8 mouse cellular contexts compared by ENCODE assay signal in genomic region chr4:117928699-117929241, GRCm38 (mm10). TPM values are rescaled to one million over a fixed set of nuclear protein-coding genes. Genes with fewer than 3 reads are reported as not detected.
DNase-seq lines count a peak whose midpoint lies in the region; ATAC-seq lines count a peak whose summit lies in the region.

No protein-coding gene starts in this region.

- H3K4me3 ChIP-seq in forebrain, embryonic 16.5 days (replicated peaks; ENCODE audit: low read length), result no peak overlapping the region
- peak overlapping the region; percentile 32; the same call in 1 of the 2 replicates for H3K4me3 ChIP-seq in hindbrain, embryonic 16.5 days (ENCODE audit: low read length)
- H3K4me3 ChIP-seq in liver, embryonic 13.5 days (replicated peaks), result peak overlapping the region; percentile 63
- H3K4me3 ChIP-seq in neural tube, embryonic 13.5 days, result peak overlapping the region; percentile 30

- no peak overlapping the region; the same call in 1 of the 2 replicates for H3K9ac ChIP-seq in forebrain, embryonic 16.5 days (replicated peaks; ENCODE audit: low read depth, low read length)
- peak overlapping the region; percentile 44; the same call in 1 of the 2 replicates for H3K9ac ChIP-seq in hindbrain, embryonic 16.5 days (ENCODE audit: low read depth, low read length)
- peak overlapping the region; percentile 77 for H3K9ac ChIP-seq in liver, embryonic 13.5 days
- peak overlapping the region; percentile 41; the same call in 1 of the 2 replicates for H3K9ac ChIP-seq in neural tube, embryonic 13.5 days

- 3% methylated on average over 13 of the region's 13 CpGs for whole genome bisulfite sequencing in forebrain, embryonic 16.5 days
- 3% methylated on average over 13 of the region's 13 CpGs for WGBS in hindbrain, embryonic 16.5 days
- WGBS in liver, embryonic 13.5 days (ENCODE audit: insufficient replicate concordance), result 1% methylated on average over 13 of the region's 13 CpGs
- 6% methylated on average over 13 of the region's 13 CpGs for WGBS in neural tube, embryonic 13.5 days

- peak; percentile 57 to 68 for DNase-seq in right cerebral cortex, adult 2 months (ENCODE audit: low spot score in 2 of 2)
- no peak for DNase-seq in right cerebral cortex, adult 18-20 months
- peak; percentile 94 for DNase-seq in c-Kit-positive CD71-positive TER-119-positive erythroid progenitor cells, embryonic 14.5 days (ENCODE audit: low spot score)
- DNase-seq in liver, embryonic 13.5 days, result peak; percentile 87
- DNase-seq in T-cell, adult 2 months (ENCODE audit: low spot score), result no peak

- peaks cover 39% of the 10 kb centered on the region for H3K27me3 ChIP-seq in forebrain, embryonic 16.5 days (replicated peaks; ENCODE audit: control insufficient read depth, insufficient read depth, low read length)
- peaks cover 13% of the 10 kb centered on the region for H3K27me3 ChIP-seq in hindbrain, embryonic 16.5 days (replicated peaks; ENCODE audit: control insufficient read depth, insufficient read depth, low read length)
- peaks cover 81% of the 10 kb centered on the region for H3K27me3 ChIP-seq in liver, embryonic 13.5 days
- H3K27me3 ChIP-seq in neural tube, embryonic 13.5 days, result peaks cover 67% of the 10 kb centered on the region

- peak overlapping the region; percentile 52 for H3K4me2 ChIP-seq in forebrain, embryonic 16.5 days (ENCODE audit: low read length)
- peak overlapping the region; percentile 63 for H3K4me2 ChIP-seq in hindbrain, embryonic 16.5 days (ENCODE audit: low read length)
- peak overlapping the region; percentile 71 for H3K4me2 ChIP-seq in liver, embryonic 13.5 days
- peak overlapping the region; percentile 57 for H3K4me2 ChIP-seq in neural tube, embryonic 13.5 days

- H3K27ac ChIP-seq in forebrain, embryonic 16.5 days (ENCODE audit: low read length), result no peak overlapping the region
- H3K27ac ChIP-seq in hindbrain, embryonic 16.5 days (ENCODE audit: low read depth, low read length), result no peak overlapping the region
- H3K27ac ChIP-seq in liver, embryonic 13.5 days, result peak overlapping the region; percentile 83
- no peak overlapping the region for H3K27ac ChIP-seq in neural tube, embryonic 13.5 days (replicated peaks)

- ATAC-seq in forebrain, embryonic 16.5 days, result peak; percentile 17
- peak; percentile 10; the same call in 1 of the 2 replicates for ATAC-seq in hindbrain, embryonic 16.5 days
- ATAC-seq in liver, embryonic 13.5 days (ENCODE audit: low read depth), result peak; percentile 95
- ATAC-seq in neural tube, embryonic 13.5 days (ENCODE audit: low read depth), result no peak

- no peaks in the 10 kb centered on the region for H3K9me3 ChIP-seq in forebrain, embryonic 16.5 days (ENCODE audit: control insufficient read depth, low read length)
- no peaks in the 10 kb centered on the region for H3K9me3 ChIP-seq in hindbrain, embryonic 16.5 days (ENCODE audit: control insufficient read depth, low read length)
- peaks cover 3% of the 10 kb centered on the region; the same call in 1 of the 2 replicates for H3K9me3 ChIP-seq in liver, embryonic 13.5 days (replicated peaks)
- no peaks in the 10 kb centered on the region for H3K9me3 ChIP-seq in neural tube, embryonic 13.5 days

- peaks cover 27% of the 10 kb centered on the region for H3K4me1 ChIP-seq in forebrain, embryonic 16.5 days (replicated peaks; ENCODE audit: control insufficient read depth, insufficient read depth, low read length)
- peaks cover 20% of the 10 kb centered on the region for H3K4me1 ChIP-seq in hindbrain, embryonic 16.5 days (ENCODE audit: control insufficient read depth, insufficient read depth, low read depth, low read length)
- peaks cover 55% of the 10 kb centered on the region for H3K4me1 ChIP-seq in liver, embryonic 13.5 days (replicated peaks)
- H3K4me1 ChIP-seq in neural tube, embryonic 13.5 days (replicated peaks), result peaks cover 38% of the 10 kb centered on the region

- no peaks in the 10 kb centered on the region for H3K36me3 ChIP-seq in forebrain, embryonic 16.5 days (ENCODE audit: control insufficient read depth, insufficient read depth)
- H3K36me3 ChIP-seq in hindbrain, embryonic 16.5 days (ENCODE audit: control insufficient read depth, insufficient read depth, low read length), result no peaks in the 10 kb centered on the region; the same call in 1 of the 2 replicates
- H3K36me3 ChIP-seq in liver, embryonic 13.5 days, result no peaks in the 10 kb centered on the region
- H3K36me3 ChIP-seq in neural tube, embryonic 13.5 days, result peaks cover 10% of the 10 kb centered on the region

RNA-seq across cellular contexts. Expression of gene Artn, which starts 0.8 kb away (rescaled TPM):
- polyA plus RNA-seq in forebrain, embryonic 16.5 days (2015; fragmentation: Nextera tagmentation; extraction: Ambion mirVana), result 0.11 and 0.48 TPM in 2 replicates
- polyA plus RNA-seq in hindbrain, embryonic 16.5 days (2015; fragmentation: Nextera tagmentation; extraction: Ambion mirVana), result 0.90 and 1.2 TPM in 2 replicates
- polyA plus RNA-seq in liver, embryonic 13.5 days (2015; fragmentation: Nextera tagmentation; extraction: Ambion mirVana), result 2.5 and 2.7 TPM in 2 replicates
- polyA plus RNA-seq in neural tube, embryonic 13.5 days (2015; fragmentation: Nextera tagmentation; extraction: Ambion mirVana), result 1.0 and 1.5 TPM in 2 replicates

RNA-seq across cellular contexts. Expression of gene Ipo13, which starts 14.0 kb away (rescaled TPM):
- polyA plus RNA-seq in forebrain, embryonic 16.5 days (2015; fragmentation: Nextera tagmentation; extraction: Ambion mirVana), result 74.3 and 79.9 TPM in 2 replicates
- polyA plus RNA-seq in hindbrain, embryonic 16.5 days (2015; fragmentation: Nextera tagmentation; extraction: Ambion mirVana), result 63.1 and 76.2 TPM in 2 replicates
- 22.5 and 25.9 TPM in 2 replicates for polyA plus RNA-seq in liver, embryonic 13.5 days (2015; fragmentation: Nextera tagmentation; extraction: Ambion mirVana)
- polyA plus RNA-seq in neural tube, embryonic 13.5 days (2015; fragmentation: Nextera tagmentation; extraction: Ambion mirVana), result 64.9 and 65.3 TPM in 2 replicates

RNA-seq across cellular contexts. Expression of gene Dph2, which starts 36.9 kb away (rescaled TPM):
- polyA plus RNA-seq in forebrain, embryonic 16.5 days (2015; fragmentation: Nextera tagmentation; extraction: Ambion mirVana), result 29.8 and 30.1 TPM in 2 replicates
- 21.8 and 24.0 TPM in 2 replicates for polyA plus RNA-seq in hindbrain, embryonic 16.5 days (2015; fragmentation: Nextera tagmentation; extraction: Ambion mirVana)
- polyA plus RNA-seq in liver, embryonic 13.5 days (2015; fragmentation: Nextera tagmentation; extraction: Ambion mirVana), result 9.8 and 10.5 TPM in 2 replicates
- polyA plus RNA-seq in neural tube, embryonic 13.5 days (2015; fragmentation: Nextera tagmentation; extraction: Ambion mirVana), result 21.3 and 22.0 TPM in 2 replicates

RNA-seq across cellular contexts. Expression of gene Atp6v0b, which starts 41.6 kb away (rescaled TPM):
- 426 and 531 TPM in 2 replicates for polyA plus RNA-seq in forebrain, embryonic 16.5 days (2015; fragmentation: Nextera tagmentation; extraction: Ambion mirVana)
- 631 and 701 TPM in 2 replicates for polyA plus RNA-seq in hindbrain, embryonic 16.5 days (2015; fragmentation: Nextera tagmentation; extraction: Ambion mirVana)
- polyA plus RNA-seq in liver, embryonic 13.5 days (2015; fragmentation: Nextera tagmentation; extraction: Ambion mirVana), result 158 and 159 TPM in 2 replicates
- 442 and 475 TPM in 2 replicates for polyA plus RNA-seq in neural tube, embryonic 13.5 days (2015; fragmentation: Nextera tagmentation; extraction: Ambion mirVana)

RNA-seq across cellular contexts. Expression of gene B4galt2, which starts 45.5 kb away (rescaled TPM):
- 47.8 and 47.9 TPM in 2 replicates for polyA plus RNA-seq in forebrain, embryonic 16.5 days (2015; fragmentation: Nextera tagmentation; extraction: Ambion mirVana)
- 64.4 and 65.6 TPM in 2 replicates for polyA plus RNA-seq in hindbrain, embryonic 16.5 days (2015; fragmentation: Nextera tagmentation; extraction: Ambion mirVana)
- 1.8 and 1.9 TPM in 2 replicates for polyA plus RNA-seq in liver, embryonic 13.5 days (2015; fragmentation: Nextera tagmentation; extraction: Ambion mirVana)
- polyA plus RNA-seq in neural tube, embryonic 13.5 days (2015; fragmentation: Nextera tagmentation; extraction: Ambion mirVana), result 43.7 and 45.5 TPM in 2 replicates

Comparison
In these comparisons a context has a peak if more than half of its experiments do, and no peak if none do; other contexts are left out.
1. DNase-seq: peak in right cerebral cortex, adult 2 months (2 of 2), c-Kit-positive CD71-positive TER-119-positive erythroid progenitor cells, embryonic 14.5 days (single experiment) and liver, embryonic 13.5 days (single experiment); none in right cerebral cortex, adult 18-20 months (single experiment) and T-cell, adult 2 months (single experiment).
2. Peak in every context shown above with its lines, with median percentiles within 50 percentile points of each other: H3K4me2 ChIP-seq.